Mouse (Mus musculus) ovary, postnatal 10 days (tissue): ENCODE measurements around the gene Pde4c.

ENCODE experiments used
- DNase-seq: peaks from one replicate; pipeline ENCODE4 v3.0.0; 2022; ENCODE audit warnings: low spot score

The Pde4c gene

DNA sequence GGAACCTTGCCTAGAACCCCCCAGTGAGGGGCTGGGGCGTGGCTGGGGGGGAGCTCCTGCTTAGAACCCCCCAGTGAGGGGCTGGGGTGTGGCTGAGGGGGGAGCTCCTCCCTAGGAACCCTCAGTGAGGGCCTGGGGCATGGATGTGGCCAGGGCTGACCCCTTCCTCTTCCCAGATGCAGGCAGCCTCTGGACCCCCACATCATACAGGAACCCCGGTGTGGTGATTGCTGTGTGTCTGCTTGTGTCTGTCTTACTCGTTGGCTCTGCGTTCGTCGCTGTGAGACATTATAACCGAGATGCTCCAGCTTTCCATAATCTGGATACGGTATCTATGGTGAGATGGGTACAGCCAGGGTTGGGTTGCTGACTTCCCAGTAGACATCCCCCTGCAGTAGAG lies 1.9 kb upstream of the Pde4c start:
- DNase-seq: no peak

DNA sequence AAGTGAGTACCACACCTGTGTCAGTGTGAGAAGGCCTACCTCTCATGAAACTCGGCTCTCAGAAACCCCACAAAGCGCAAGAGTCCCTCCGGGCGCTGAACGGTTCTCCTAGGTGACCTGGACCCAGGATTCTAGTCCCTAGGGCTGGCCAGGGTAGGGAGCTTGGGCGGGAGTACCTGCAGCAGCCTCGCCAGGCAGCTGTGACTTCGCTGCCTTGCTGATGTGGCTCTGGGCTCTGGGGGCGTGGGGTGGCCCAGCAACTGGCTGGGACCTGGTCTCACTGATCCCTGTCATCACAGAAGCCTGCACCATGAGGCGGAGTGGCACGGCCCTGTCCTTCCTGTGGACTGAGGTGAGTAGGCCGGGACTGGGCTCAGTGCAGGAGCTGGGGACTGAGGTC lies 696 bp downstream of the Pde4c start:
- DNase-seq: no peak

DNA sequence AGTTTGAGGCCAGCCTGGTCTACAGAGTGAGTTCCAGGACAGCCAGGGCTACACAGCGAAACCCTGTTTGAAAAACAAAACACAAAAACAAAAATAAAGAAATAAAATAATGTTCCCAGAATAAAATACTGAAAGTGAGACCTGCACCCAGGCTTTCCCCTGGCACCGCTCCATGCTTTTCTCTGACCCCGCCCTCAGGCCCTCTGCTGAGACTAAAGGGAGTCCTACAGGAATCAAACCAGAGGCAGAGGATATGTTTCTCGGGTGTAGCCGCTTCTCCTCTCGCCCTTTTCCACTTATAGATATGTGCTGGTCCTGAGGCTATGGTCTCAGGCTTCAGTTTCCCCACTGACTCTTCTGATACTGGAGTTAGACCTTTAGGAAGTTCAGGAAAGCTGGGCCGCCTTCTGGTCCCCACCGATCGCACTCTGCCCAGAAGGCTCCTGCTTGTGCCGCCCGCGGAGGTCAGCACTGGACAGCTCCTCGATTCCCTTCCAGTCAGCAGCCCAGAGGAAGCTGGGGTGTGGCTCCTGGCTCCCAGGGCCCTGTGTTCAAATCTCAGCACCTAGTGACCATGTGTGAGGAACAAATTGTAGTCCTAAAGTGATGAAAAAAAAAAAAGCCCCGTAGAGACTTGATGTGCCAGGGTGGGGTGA lies 2.4 kb downstream of the Pde4c start:
- DNase-seq: no peak

DNA sequence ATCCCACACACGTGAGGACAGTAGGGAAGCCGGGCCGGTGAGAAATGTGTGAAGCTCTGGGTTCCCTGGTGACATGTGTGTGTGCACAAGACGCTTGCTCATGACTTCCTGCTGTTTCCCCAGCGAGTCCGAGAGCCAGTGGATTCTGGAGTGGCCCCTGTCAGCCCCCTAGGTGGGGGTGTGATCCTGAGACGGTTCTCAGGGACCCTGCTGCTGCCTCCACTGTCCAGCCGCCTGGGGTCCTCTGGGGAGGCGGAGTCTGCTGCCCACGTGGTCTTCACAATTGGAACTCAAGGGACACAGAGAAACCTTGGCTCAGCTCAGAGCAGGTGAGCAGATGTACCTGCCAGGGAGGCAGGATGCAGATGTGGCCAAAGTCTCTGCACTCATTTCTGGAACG lies 3.2 kb downstream of the Pde4c start:
- no peak for DNase-seq

DNA sequence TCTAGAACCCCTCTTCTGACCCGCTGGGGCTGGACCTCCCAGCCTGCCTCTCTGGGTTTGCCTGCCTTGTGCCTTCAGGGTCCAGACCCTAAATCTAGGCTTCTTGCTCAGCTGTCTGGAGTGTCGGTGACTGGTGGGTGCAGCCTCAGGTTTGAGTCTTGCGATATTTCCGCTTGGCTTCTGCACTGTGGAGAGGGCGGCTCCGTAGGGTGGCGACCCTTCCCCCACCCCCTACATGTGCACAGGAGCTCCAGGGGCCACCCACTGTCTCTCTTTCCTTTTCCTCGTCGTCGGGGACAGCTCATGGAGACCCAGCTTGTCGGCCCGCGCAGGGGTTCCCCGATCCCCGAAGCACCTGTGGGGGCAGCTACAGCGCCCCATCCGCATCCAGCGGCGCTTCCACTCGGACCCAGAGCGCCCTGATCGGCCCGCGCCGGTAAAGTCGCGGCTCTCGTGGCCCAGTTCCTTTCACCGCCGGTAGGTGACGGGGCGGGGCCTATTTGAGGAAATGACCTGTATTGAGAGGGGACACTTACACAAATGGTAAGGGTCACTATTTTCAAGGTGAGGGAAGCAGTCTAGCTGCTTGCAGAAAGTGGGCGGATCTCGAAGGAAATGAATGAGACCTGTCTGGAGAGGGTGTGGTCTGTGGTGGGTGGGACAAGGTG lies 6.4 kb downstream of the Pde4c start:
- DNase-seq: no peak

DNA sequence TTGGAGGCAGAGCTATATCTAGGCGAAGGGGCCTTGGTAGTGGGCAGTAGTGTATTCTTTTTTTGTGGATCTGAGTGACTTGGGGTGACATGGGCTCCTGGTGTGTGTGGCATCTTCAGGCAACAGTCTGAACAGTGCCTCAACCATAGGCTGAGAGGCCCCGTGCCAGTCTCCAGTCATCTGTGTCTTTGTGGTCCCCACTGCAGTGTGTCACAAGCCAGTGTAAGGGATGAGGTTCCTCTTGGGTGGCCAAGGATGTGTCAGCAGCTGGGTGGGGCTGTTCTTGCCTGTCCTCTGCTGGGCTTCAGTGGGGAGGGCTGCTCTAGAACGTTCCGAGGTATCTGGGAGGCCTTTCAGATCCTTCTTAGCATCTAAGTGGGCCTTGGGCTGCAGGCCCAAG lies 7.4 kb downstream of the Pde4c start:
- no peak for DNase-seq

DNA sequence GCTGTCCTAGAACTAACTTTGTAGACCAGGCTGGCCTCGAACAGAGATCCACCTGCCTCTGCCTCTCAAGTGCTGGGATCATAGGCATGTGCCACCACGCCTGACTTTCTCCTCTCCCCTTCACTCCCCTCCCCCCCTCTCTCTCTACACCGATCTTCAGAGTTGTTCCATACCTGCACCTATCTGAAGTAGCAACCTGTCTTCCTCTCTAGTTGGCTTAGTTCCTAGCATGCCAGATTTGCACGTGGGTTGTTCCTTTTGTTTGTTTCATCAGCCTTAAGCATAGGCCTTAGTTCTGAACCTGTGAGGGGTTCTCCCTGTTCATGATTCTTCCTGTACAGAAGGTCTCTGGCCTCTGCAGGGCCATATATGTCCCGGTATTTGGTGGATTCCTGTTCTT lies 14.2 kb downstream of the Pde4c start:
- no peak for DNase-seq

DNA sequence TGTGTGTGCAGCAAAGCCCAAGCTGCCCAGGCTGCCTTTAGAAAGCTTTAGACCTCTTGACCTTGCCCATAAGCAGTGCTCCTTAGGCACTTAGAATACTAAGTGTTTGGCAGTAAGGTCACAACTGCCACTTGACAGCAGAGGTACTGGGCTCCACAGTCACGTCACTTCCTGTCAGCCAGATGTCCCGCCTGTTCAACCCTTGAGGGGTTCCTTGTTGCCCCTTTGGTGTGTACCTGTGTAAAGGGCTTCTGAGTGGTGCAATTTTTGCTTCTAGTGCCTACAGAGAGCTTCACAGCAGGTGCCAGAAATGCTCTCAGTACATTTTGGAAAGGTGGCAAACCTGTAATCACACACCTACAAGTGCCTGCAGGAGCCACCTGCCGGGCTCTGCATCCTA lies 14.7 kb downstream of the Pde4c start:
- DNase-seq: no peak

DNA sequence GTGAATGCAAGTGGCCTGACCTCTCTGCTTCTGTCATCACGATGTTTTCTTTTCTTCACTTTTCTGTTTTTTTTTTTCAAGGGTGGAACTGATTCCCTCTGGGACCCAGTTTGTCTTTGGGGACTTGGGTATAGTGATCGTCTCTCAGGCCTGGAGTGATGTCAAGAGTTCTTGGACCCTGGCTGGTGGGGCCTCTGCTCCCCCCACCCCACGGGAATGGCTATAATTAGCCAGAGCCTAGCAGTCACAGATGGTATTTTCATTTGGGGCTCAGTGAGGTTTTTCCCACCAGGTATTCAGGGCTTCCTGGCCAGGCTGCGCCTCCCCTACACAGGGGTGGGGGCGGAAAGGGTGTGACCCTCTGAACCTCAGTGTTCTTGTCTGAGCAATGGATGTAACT lies 18.1 kb downstream of the Pde4c start:
- no peak for DNase-seq

DNA sequence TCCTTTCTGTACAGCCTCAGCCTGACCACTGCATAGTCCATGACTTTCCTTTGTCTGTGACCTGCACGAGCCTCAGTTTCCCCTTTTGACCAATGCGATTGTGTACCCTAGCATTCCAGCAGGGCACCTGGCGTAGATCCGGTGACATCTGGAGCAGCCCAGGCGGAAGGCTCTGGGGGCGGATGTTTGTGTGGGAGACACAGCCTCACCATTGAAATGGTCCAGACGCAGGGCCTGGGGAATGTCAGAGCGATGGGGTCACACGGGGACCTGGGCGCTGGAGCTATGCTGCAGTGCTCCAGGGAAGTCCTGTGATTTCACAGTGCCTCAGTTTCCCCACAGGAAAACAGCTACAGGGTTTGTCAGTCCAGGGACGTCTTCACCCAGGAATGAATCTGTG lies 18.7 kb downstream of the Pde4c start:
- no peak for DNase-seq

DNA sequence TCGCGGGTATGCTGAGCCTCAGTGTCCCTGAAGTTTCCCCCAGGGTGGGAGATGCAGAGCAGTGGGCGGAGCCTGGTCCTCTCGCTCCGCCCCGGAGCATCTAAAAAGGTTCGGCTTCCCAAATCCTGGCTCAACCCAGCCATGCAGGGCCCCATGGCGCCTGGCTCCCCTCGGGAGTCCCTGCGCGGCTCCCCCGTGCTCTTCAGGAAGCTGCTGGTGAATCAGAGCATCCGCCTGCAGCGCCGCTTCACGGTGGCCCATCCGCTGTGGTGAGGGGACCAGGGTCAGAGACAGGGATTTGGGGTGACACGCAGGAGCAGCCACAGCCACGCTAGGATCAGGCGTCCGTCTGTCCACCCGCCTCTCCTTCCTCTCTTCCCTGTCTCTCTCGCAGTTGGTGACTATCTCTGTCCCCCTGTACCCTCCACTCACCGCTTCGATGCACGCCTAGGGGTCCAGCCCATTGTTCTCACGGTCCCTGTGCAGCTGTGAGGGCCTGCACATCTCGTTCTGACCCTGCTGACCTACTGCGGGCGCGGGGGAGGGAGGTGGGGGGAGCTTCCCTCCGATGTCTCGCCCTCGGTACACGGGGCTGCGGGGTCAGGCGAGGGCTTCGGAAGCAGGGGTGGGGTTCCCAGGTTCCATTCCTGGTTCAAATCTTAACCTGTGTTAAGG lies 19.6 kb downstream of the Pde4c start:
- no peak for DNase-seq

DNA sequence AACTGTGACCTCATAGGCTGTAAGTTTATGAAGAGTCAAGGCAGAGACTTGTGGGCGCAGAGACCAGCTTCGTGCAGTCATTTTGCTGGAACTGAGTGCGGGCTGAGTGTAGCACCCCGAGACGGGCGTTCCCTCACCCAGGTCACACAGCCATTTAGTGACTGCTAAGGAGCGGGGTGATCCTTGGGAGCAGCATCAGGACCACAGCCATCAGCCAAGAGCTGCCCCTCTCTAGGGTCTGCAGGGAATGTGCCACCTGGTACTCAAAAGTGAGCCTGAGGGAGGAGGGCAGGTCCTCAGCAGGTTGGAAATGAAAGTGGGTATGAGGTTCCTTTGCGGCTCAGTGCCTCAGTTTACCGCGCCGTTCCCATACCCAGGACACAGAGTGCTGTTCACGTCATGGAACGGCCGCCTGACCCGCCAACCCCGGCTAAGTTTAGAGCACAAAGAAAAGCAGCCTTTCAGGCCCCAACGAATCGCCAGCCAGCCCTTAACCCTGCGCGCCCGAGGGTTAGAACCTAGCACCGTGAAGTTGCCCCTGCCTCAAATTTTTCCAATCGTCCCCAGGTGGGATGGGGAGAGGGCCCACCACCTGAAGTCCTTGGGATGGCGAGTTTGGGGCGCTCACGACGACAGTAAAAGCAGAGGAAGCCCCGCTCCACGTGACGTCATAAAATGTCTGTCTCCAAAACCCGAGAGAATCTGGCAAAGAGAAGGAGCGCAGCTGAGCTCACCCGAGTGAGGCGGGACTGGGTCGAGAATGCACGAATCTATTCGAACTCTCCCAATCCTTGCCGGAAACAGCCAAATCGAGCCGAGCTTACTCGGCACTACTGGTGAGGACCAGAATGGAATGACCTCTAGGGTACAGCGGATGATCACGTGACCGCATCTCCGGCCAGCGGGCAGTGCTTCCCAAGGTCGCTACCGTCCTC lies 20.4 kb downstream of the Pde4c start:
- no peak for DNase-seq

DNA sequence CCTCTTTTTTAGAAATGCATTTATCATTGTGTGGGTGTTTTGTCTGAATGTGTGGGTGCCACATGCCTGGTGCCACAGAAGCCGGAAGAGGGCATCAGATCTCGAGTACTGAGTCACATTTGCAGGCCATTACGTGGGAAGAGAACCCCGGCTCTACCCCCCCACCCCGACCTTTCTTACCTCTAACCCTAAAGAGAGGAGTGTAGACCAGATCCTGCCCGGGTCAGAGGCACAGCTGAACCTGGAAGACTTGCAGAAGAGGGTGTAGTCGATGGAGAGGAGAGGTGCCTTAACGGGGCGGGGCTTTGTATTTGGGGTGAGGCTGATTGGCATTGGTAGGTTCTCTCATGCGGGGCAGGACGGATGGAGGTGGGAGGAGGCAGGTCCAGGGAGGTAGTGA lies 21.3 kb downstream of the Pde4c start:
- DNase-seq: no peak

DNA sequence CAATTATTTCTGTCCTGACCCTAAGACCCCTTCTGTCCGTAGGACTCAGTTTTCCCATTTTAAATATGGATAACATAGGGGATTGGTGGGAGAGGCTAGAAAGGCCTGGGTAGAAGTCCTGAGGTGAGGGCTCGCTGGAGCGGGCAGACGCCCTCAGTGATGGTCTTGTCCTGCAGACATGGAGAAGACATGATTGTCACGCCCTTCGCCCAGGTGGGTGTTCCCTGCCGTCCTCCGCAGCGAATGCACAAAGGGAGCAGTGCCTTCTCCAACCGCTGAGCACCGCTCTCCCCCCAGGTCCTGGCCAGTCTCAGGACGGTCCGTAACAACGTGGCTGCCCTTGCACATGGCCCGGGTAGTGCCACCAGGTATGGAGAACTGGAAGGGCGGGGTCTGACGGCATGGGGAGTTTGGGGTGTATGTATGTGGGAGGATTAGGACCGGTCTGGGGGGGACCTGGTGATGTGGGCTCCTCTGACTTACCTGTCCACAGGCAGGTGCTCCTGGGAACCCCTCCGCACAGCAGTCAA lies 22.2 kb downstream of the Pde4c start:
- no peak for DNase-seq

DNA sequence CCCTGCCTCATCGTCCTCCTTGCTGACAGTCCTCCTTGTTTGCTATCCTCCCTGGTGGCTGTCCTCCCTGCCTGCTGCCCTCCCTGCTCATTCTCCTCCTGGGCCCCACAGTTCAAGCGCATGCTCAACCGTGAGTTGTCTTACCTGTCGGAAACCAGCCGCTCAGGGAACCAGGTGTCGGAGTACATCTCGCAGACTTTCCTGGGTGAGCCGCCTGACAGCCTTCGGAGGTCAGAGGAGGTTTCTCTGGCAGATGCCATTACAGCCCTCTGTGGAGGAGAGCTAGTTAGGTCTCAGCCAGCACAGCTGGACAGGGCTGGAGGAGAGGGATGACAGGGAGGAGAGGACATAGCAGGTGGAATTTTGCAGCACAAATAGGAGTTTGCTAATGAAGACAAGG lies 23.2 kb downstream of the Pde4c start:
- DNase-seq: no peak

DNA sequence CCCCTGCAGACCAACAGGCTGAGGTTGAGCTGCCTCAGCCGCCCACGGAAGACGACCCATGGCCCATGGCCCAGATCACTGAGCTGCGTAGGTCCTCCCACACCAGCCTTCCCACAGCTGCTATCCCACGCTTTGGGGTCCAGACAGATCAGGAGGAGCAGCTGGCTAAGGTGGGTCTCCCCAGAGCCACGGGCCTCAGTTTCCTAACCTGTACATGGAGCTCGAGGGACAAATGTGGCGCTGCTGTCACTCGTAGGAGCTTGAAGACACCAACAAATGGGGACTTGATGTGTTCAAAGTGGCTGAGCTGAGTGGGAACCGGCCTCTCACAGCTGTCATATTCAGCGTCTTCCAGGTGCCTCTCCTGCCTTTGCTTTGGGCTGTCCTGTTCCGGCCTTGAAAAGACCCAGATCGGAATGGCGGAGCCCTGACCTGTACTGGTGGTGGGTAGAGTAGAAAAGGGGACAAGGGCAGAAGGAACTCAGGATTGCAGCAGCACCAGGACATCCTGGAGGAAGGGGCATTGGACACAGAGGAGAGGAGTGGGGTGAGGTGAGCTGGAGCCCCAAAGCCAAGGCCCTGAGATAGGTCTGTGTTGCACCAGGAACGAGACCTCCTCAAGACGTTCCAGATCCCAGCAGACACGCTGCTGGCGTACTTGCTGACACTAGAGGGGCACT lies 23.8 kb downstream of the Pde4c start:
- no peak for DNase-seq

DNA sequence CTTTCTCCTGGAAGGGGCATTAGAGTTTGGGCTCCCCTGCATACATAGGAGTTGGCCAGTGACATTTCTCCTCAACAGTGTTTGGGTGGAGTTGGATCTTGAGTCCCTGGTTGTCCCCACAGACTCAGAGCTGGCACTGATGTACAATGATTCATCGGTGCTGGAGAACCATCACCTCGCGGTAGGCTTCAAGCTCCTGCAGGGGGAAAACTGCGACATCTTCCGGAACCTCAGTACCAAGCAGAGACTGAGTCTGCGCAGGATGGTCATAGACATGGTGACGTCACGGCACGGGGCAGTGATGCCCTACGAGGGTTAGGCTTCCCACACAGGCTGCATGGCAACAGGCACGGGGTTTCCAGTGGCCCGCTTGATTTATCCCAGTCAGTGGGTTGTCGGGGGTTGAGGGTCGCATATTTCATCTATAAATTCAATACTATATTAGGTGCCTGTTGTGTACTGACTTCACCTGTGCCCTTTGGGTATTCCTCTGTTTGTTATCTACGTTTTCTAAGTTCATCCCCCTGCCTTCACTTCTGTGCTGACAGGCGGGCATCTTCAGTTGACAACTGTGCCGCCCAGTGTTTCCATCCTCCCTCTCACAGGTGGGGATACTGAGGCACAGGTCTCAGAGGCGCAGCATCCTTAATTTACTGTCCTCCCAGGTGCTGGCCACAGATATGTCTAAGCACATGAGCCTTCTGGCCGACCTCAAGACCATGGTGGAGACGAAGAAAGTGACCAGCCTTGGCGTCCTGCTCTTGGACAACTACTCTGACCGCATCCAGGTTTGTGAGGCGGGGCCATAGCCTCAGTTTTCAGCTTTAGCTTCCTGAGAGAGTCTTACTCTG lies 25.0 kb downstream of the Pde4c start:
- no peak for DNase-seq

DNA sequence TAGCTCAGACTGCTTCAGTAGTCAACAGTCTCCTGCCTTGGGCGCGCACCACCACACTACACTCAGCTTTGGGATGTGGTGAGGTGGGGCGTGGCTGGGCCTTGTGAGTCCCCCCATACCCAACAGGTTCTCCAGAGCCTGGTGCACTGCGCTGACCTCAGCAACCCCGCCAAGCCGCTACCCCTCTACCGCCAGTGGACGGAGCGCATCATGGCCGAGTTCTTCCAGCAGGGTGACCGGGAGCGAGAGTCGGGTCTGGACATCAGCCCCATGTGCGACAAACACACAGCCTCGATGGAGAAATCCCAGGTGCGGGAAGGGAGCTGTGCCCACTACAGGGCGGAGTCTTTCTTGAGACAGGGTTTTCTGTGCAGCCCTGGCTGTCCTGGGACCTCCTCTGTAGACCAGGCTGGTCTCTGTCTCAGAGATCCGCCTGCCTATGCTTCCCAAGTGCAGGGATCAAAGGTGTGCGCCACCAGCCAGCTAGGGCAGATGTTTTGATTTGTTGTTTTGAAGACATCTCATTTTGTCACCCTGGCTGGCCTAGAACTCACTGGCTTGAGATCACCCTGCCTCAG lies 25.7 kb downstream of the Pde4c start:
- DNase-seq: no peak

DNA sequence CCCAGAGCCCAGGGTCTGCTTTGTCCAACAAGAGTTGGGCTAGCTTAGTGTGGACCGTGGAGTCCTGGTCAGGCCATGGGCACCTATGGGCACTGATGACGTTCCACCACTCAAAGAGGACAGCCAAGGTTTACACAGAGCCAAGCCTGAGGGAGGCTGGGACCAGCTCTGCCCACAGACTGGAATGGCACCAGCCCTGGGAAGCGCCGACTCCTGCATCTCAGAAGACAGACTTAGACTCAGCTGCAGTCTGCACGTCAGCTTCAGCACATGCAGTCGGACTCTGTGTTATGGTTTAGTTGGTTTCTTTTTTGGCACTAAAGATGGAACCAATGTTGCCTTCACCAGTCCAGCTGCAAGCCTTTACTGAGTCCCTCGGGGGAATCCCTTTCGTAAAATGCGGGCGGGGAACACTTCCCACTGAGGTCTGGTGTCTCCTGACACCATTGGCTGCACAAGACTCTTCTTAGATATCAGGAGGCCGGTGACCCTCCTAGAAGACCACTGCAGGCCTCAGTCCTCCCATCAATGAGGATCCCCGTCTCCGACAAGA lies 26.7 kb downstream of the Pde4c start:
- DNase-seq: no peak
